Mouse (Mus musculus) frontal cortex, postnatal 25 days (tissue): ENCODE measurements around the gene Nkx3-2.

ENCODE experiments used
- DNase-seq, 2 experiments: peaks; one replicate each; pipeline ENCODE4 v3.0.0; 2022; ENCODE audit warnings: low spot score in 2 of 2

Gene Nkx3-2

DNA sequence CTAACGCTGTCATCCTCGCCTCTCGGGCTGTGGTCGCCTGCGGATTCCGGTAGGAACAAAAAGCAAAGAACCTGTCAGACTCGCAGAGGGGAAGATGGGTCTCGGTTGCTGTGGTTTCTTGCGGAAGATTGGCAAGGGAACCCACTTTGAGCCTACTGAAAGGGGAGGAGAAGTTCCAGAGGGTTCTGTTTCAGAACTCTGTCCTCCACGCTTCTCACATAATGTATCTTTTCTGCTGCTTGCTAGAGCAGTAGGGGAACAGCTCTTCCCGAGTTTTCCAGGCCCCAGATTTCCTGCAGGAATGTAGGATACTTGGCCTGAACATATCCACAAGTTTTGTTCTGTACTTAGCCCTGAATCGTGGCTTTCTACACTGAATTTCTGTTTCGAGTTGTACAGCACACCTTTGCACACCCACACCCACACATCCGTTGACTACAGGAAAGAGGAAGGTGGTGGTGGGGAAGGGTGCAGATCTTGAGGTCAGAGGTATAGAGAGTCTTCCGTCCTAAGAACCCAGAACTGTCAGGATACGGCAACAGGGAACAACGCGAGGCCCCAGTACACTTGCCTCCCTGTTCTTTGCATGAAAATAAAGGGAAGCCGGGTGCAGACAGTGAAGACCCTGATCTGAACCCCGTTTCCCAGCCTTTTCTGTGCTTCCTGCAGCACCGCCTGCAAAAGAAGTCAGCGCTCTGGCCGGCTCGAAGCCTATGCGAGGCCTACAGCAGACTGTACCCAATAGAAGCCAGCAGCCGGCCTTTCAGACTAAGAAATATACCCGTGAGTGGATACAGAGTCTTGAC lies 2.0 kb downstream of the Nkx3-2 start:
- no peak for DNase-seq

DNA sequence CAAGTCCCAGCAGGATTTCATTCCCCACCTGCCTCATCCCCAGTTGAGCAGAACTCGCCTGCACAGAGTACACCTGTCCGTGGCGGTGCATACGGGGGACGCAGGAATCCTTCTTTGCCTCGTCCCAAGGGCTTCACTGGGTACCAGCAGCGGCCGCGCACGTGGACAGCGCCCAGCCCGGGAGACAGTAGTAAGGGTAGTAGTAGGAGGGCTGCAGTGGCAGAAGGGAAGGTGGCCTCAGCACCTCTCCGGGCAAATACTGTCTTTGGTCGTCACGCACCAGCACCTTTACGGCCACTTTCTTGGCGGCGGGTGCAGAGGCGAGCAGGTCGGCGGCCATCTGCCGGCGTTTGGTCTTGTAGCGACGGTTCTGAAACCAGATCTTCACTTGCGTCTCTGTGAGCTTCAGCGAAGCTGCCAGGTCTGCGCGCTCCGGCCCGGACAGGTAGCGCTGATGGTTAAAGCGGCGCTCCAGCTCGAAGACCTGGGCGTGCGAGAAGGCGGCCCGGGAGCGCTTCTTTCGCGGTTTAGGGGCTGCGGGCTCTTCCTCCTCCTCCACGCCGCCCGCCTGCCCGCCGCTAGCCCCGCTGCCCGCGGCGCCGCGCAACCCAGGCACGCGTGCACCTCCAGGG lies 2.7 kb downstream of the Nkx3-2 start:
- no peak for DNase-seq

DNA sequence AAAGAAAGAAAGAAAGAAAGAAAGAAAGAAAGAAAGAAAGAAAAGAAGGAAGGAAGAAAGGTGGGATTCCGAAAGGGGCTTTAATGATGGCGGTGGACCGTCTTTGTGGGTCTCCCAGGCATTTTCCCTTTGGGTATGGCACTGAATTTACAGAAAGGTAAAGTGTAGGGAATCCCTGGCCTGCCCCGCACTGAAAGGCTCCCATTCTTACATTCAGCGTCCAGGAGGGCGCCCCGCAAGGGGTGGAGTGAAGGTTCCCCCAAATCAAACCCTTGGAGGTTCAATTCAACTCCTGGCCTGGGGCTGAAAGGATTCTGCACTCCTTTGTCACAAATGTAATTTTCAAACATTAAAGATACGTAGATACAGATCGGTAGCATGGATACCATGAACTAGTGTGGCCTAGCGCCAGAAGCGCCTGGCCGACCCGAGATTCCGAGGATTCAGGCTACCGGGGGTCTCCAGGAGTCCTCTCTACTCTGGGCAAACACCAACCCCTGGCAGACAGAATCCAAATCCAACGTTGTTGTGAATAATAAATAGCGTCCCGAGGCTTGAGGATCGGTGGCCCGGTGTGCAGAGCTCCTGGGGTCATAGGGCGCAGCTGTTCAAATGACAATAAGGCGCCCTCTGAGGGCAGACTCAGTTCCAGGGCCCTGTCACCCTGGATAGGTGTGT lies 3.3 kb downstream of the Nkx3-2 start:
- DNase-seq: no peak

DNA sequence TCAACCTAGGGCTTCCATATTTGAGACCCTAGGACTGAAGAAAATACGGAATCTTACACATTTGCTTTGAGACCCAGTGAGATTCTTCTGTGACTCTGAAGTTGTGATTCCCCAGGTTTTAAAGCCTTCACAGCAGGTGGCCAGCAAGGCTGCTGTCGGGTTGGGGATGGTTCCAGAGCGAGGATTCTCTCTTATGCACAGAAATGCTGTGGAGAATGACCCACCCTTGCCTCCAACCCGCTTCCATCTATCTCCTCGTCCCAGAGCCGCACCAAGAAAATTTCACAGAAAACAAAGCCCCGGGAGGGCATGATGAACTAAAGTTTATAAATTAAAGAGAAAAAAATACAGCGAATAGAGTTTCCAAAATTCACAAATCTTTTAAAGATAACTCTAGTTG lies 4.2 kb downstream of the Nkx3-2 start:
- DNase-seq: no peak

DNA sequence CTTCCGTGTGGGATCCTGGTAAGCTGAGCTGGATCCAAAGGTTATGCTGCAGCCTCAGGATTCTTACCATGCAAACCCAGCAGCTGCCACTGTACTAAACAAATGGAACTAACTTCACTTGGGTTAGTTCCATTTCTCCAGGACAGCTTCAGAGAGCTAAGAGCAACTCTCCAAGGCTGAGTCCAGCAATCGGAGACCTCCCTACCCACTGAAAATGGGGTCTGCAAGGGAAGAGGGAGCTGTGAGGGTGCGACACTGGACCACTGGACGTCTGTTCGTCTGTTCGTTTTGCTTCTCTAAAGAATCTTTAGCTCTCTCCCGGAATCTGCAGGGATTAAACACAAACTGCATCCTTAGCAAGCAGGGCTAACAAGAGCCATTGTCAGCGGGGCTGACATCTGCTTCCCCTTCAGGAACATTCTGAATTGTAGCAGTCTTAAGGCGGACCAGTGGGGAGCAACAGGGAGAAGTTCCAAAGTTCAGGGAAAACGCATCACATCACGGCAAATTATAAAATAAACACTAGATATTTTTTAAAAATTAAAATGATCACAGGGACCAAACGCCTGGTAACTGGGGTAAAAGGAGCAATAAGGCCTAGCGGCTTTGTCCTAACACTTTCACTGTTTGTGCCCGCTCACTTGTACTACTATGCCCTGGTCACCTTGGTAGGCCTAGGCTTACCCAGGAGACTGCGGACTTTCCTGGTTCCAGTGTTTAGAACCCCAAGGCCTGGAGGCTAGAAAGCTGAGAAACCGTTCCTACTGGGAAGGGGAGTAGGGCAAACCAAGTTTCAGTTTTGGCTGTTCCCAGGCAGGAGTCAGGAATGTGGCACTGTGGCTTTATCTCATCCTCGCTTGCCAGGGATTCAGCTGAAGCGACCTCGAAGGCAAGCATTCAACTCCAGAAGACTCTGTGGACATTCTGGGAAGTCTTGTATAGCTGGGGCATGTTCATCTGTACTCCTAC lies 5.3 kb downstream of the Nkx3-2 start:
- DNase-seq: no peak

DNA sequence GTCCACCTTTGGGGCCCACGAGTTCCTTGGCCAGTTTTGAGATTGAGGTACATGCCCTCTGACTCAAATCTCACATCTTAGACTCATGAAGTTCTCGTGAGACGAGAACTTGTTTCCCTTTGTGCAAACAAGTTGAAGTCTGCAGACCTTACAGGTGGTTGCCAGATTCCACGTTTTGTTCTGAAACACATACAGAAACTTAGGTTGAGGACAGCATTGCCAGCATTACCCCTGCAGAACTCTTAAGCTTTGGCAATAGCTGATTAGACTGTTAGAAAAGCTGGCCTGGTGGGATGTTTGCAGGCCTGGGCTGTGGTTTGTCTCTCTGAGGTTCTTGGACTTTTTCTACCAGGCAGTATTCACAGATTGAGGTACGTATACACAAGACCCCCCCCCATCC lies 7.0 kb downstream of the Nkx3-2 start:
- no peak for DNase-seq

DNA sequence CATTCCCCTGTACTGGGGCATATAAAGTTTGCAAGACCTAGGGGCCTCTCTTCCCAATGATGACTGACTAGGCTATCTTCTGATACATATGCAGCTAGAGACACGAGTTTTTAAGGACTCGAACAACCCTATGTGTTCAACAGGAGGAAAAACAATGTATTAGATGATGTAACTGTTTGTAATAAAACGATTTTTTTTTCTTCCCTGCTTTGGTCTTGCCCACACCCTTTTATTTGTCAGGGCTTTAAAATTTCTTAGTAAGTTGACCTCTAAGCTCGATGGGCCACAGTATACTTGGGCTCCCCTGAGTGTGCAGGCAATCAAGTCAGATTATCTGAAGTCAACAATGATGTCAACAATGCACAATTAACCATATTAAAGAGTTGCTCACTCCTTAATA lies 7.9 kb downstream of the Nkx3-2 start:
- no peak for DNase-seq

DNA sequence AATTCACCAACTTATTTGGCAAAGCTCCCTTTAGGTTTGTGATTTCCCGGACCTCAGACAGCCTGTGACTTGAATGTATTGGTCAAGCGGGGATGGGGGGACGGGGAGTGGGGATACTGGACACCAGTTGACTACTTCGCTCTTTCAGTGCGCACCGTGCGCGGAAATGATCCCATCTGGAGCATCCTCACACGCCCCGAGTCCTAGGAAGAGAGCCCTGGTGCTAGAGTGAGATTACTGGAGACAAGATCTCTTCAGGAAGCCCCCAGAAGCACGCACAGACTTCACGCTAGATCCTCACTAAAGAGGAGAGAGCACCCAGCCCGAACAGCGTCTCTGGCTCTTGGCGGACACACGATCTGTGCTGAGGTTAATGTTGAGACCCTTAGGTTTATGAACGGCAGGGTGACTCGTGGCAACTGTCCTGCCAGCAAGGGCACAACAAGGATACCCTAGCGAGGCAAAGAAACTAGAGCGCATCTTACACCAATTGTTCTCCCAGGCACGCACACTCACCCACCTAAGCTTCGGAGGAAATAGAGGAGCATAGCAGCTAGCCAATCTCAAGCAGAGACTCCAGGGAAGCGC lies 8.8 kb downstream of the Nkx3-2 start:
- no peak for DNase-seq

DNA sequence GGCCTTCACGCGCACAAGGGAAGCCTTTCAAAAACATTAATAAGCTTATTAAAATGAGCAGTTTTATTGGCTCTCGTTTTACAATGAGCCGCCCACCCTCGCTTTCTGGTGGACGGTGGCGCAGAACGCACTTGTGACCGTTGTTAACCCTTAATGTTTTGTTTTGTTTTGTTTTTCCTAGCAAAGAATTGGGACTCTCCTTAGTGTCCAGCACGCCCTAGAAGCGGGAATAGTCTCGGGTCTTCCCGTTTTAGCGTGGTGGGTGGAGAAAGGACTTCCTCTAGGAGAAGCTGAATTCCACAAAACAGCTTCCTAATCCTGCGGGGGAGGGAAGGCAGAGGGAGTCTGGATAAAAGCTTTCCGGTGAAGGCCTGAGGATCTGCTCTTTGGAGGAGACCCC lies 9.5 kb downstream of the Nkx3-2 start:
- no peak for DNase-seq

DNA sequence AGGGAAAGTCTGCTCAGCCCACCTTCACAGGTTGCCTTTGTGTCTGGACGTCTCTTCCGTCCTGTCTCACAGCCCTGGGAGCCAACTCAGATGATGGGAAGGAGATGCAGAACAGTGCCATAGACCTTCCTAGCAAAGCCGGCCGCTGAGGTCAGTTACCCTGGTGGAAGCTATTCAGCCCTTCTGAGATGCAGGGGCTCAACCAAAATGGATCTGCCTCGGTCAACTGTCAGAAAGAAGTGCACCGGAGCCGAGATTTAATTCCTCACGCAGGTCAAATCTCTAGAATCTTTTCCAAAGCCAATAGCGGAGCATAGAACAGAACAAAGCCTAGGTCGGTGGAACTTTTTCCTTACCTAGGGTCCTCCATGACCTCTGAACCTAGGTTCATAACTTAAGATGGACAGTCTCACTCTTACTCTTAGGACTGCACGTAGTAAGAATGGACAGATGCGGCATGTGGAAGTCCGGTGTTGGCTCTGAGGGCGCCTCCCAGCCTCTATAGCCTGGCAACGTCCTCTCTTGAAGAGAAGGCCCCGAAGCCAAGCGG lies 10.0 kb downstream of the Nkx3-2 start:
- no peak for DNase-seq

DNA sequence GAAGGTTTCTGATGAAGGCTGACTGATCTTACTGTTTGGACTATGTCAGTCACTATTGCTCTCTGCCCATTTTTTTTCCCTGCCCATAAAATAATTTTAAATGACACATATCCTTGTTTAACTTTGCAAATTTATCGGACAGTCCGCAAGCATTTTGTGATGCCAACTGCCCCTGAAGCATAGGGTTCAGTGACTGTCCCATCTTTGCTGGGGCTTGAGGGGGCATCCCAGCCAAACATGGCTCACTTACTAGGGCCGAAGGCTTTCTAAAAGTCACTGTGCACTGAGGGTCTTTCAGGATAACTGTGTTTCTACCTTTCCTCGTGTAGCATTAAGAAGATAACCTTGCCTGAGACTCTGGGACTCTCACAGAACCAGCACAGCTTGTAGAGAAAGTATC lies 11.6 kb downstream of the Nkx3-2 start:
- no peak for DNase-seq

DNA sequence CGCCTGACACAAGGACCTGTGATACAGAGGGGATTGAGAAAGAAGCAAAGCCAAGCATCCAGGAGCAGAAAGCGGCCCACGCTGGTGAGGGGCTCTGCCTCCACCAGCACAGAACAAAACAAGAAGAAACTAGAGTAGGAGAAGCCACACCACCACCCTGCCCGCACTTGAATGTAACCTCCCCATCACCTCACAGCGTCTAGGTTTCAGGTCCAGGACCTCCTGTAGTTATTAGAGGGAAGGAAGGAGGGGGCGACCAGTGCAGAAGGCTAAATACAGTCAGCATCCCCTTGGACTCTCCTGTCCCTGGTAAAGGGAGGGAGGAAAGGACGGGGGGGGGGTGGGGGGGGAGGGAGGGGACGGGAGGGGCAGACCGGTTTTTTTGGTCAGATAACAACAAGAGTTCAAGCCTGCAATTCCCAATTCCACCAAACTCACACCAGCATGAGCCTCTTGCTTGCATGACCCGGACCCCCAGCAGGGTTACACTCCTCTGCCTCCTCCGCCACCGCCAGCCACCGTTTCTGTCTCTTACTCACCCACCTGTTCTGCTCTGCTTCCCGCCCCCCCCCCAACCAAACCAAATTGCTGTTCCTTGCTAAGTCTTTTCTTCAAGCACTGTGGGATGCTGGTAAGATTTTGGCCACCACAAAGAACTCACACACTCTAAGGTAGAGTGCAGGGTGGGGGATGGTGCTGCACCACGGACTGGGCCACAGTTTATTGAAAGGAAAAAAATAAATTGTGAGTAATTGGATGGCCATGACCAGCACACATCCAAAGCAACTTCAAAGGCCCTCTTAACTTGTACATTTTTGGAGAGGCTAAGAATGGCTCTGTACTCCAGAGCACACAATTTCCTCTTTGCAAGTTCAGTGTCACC lies 19.2 kb downstream of the Nkx3-2 start:
- DNase-seq: no peak

DNA sequence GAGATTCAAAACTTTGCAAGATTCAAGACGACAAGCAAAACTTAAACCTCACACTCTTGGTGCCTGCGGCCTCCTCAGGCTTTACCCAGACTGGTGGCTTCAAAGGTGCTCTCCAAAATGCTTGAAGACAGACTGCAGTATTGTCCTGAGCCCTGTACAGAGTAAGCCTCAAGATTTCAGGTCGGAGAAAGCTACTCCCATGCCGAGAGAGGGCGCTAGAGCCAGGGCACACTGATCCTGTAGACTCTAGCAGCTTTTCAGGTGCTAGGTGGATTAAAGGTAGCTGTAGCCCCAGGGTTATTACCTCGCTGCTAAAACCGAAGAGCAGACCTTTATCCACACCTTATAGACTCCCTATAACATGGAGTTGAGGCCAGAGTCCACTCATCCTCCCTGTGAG lies 20.1 kb downstream of the Nkx3-2 start:
- DNase-seq: no peak

DNA sequence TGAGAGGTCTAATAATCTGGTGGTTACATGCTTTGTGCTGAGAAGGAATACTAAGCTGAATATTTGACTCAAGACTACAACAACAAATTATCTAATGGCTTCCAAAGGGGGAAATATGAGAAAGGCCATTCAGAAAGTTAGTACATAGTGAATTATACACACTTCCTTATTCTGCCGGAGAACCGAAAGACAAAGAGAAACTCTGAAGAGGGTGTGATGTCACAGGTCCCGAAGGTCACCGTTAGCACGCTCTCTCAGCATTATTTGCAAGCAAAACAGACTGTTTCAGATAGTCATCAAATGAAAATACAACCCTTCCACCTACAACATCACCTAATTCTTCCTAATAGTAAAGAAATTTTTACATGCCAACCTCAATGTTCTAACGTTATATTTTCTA lies 25.5 kb downstream of the Nkx3-2 start:
- DNase-seq: no peak

DNA sequence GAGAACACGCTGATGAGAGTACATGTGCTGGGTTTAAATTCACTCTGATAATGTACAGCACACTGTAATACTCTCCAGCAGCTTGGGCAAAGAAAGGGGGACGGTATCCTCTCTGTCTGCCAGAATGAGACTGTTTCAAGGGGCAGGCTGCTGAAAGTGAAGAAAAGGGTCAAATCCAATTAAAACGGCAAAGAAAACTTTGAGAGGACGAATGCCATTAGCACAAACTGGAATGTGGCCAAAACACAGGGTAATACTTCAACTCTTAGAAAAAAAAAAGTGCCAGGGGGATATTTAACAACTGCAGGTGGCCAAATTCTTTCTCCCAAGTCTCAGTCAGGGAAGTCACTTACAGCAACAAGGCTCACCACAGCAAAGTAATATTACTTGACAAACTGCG lies 27.3 kb downstream of the Nkx3-2 start:
- no peak for DNase-seq

DNA sequence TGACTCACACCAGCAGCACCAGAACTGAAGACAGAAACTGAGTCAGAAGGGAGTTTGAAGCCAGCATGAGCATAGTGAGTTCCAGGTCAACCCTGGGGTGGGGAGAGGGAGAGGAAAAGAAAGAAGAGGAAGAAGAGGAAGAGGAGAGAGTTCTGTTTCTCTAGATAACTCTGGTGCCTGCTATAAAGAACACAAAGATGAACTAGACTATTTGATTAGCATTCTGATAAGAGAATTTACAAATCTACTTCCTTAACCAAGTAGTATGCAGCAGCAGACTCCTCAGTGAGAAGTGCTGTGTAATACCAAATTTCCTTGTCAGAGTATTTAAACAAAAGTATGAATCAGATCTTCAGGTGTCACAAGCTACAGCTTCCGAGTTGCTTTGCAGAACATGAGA lies 37.3 kb downstream of the Nkx3-2 start:
- no peak for DNase-seq

DNA sequence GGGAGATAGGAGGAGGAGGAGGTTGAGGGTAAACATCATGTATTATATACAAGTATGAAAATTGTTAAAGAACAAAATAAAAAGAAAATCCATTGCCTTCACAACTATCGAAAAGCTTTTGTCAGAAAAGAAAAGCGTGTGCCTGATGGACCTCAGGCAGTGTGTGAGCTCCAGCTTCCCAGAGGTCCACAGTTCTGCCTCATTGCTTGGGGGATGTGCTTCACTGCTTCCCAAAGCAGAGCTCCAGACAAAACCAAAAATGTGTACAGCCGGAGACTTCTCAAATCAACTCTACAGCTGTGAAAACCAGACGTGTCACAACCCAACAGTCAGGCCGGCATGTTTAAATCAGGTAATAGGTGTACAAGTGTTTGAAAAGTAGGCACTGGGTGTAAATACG lies 38.7 kb downstream of the Nkx3-2 start:
- DNase-seq: no peak
